Mouse (Mus musculus): ENCODE results near the gene Cpn1. TPM values are rescaled to one million over a fixed set of nuclear protein-coding genes. Genes with fewer than 3 reads are reported as not detected.
A peak's percentile ranks its signal among the peaks of the same experiment; 100 is the strongest.

Cpn1 gene
- total RNA-seq, 4 experiments from 2014 or later: 0.16 to 0.31 (median 0.17) TPM; not detected in 1

DNA sequence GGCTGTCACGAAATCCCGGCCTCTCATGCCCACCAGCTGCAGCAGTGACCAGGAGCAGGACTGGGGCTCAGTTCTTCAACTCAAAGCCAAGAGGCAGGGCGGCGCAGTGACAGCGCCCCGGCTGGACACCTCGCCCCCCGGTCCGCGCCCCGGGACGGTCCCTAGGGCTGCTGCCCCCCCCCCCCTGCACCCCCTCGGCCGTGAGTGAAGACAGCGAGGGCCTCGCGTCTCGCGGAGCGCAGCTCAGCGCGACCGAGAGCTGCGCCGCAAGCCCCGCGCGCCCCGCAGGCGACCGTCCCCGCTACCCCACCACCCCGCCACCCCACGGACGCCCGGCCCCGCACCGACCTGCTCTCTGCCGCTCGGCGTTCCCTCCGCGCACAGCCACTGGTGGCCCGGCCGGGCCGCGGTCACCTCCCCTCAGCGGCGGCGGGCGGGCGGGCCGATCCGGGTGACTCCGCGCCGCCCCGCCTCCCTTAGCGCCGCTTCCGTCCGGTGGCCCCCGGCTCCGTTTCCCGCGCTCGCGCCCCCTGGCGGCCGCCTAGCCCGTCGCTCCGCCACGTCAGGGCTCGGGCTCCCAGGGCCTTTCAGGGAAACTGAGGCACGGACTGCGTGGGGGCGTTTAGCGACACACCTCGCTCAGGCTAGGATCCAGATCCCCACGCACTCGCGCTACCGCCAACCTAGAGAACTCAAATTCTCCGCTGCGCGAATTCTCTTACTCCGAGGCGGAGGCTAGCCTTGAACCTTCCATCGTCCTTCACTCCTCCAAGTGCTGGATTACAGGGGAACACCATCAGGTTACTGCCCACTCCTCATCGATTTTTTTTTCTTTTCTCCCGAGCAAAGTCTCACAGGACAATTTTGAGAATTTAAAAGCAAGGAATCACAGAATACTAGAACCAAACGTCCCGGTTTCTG lies 46.3 kb downstream of the Cpn1 start, which contains the start of gene Dnmbp:
Dnmbp (minus strand) TSS at position 423 of the 921 bp plus-strand sequence.
- peak; percentile 59 to 64 for DNase-seq (ENCODE audit: low spot score in 2 of 2)

DNA sequence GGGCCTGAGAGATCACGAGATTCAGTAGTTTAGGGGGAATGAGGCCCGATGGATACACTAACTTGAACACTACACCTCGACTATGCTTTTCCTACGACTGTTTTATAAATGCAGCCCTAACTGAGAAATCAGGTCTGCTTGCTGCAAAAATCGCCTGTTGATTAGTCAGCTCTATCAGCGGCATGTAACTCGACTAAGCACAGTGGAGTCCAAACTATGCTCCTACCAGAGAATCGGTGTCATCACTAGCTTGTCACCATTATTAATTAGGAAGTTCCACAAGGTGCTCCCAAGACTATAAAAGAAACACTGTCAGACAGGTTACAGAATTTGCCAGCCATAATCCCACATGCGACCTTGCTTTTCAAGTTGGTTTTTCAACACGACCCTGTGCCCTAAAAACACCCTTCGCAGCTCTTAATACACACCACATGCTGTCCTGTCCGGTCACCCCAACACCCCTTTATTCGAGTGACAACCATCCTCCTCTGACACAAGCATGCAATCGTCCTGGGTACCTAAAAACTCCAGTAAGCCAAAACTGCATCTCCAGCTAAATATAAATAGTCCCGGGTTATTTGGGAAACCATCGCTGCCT lies 47.1 kb downstream of the Cpn1 start:
- no peak for DNase-seq (ENCODE audit: low spot score in 2 of 2)

DNA sequence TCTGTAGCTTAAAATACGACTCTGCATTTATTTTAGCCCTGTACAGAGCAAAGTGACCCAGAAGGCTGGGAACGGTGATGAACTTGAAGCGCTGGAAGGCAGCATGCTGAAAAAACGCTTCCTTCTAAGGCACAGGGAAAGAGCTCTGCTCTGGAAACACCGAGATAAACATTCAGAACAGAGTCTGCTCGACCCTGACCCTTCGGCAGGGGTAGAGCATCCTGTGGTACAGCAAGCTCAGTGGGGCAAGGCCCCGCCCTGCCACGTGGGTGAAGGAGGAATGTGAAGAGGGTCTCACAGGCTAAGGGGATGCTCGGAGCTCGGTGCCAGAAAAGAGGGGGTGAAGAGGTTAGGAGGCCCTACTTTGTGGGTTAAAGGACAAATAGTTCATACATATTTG lies 48.0 kb downstream of the Cpn1 start:
- no peak for DNase-seq (ENCODE audit: low spot score in 2 of 2)

- no peak for DNase-seq (ENCODE audit: low spot score in 2 of 2)
These were observed 55.4 kb downstream of the Cpn1 start for GRCm38 (mm10) chr19:43930926-43931325.

GRCm38 (mm10) chr19:43930366-43930765 lies 56.0 kb downstream of the Cpn1 start:
- DNase-seq (ENCODE audit: low spot score in 2 of 2): no peak

- no peak for DNase-seq (ENCODE audit: low spot score in 2 of 2)
These were observed 56.5 kb downstream of the Cpn1 start for GRCm38 (mm10) chr19:43929869-43930268.

DNA sequence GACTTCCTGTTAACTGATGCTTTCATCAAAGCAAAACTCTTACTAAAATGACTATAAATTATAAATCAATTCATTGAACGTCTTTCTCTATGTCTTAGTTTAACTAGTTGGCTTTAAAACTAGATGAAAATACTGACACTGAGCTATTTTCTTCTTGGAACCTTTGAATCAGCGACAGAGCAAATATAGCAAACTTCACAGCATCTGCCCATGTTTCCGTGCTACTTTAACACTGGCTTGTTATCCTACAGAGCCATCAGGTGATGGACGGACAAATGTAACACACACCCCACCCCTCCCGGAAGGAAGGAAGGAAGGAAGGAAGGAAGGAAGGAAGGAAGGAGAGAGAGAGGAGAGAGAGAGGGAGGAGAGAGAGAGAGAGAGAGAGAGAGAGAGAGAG lies 58.4 kb downstream of the Cpn1 start:
- DNase-seq (ENCODE audit: low spot score in 2 of 2): no peak

- no peak for DNase-seq (ENCODE audit: low spot score in 2 of 2)
These were observed 59.3 kb downstream of the Cpn1 start for GRCm38 (mm10) chr19:43927057-43927456.

DNA sequence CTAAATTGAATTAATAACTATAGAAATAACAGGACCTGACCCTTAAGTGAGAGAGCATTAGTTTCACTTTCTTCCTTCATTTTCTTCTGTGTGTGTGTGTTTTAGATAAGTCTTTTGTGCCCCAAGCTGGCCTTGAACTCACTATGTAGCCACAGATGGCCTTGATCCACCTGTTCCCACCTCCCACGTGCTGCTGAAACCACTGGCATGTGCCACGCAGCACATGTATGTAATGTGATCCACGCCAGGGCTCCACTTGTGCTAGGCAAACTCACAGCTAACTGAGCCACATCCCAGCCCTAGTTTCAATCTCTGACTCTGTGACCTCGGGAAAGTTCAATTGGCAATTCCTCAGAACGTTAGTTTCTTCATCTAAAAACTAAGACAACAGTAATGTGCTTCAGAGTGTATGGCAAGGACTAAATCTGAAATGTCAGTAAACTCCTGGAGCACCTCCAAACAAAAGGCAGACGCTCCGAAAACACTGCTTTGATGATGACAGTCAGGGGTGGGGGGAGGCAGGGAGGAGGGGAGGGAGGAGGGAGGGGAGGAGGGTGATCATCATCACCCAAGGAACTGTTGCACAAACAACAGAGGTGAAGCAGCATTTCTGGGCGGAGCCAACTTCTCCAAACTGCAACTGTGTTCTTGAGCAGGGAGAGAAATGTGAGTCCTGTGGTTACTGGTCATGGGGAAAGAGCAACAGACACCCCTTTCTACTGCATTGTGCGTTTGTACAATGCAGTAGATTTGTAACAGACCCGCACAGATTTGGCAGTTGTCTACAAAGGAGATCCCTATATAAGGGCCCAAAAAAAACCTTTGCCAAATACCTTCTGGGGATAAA lies 60.0 kb downstream of the Cpn1 start:
- DNase-seq (ENCODE audit: low spot score in 2 of 2): no peak

DNA sequence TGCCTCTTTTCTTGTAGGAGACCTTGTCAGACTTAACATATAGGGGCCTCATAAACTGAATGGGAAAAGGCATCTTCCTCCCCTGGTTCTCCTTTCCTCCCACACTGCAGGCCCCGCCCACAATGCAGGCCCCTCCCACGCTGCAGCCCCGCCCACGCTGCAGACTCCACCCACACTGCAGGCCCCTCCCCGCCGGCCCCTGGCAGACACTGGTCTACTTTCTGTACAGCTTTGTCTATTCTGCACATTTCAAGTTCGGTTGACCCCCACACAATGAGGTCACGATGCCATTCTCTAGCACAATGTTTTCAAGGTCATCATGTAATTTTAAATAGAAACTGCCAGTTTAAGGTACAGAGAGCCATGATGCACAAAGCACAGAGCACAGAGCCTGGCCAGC lies 62.0 kb downstream of the Cpn1 start:
- DNase-seq (ENCODE audit: low spot score in 2 of 2): no peak

GRCm38 (mm10) chr19:43922963-43923362 lies 63.4 kb downstream of the Cpn1 start:
- DNase-seq (ENCODE audit: low spot score in 2 of 2): no peak

- DNase-seq (ENCODE audit: low spot score in 2 of 2): no peak
These were observed 64.9 kb downstream of the Cpn1 start for GRCm38 (mm10) chr19:43921410-43921809.

- no peak for DNase-seq (ENCODE audit: low spot score in 2 of 2)
These were observed 65.7 kb downstream of the Cpn1 start for GRCm38 (mm10) chr19:43920453-43921300.

- no peak for DNase-seq (ENCODE audit: low spot score in 2 of 2)
These were observed 66.5 kb downstream of the Cpn1 start for GRCm38 (mm10) chr19:43919841-43920240.

DNA sequence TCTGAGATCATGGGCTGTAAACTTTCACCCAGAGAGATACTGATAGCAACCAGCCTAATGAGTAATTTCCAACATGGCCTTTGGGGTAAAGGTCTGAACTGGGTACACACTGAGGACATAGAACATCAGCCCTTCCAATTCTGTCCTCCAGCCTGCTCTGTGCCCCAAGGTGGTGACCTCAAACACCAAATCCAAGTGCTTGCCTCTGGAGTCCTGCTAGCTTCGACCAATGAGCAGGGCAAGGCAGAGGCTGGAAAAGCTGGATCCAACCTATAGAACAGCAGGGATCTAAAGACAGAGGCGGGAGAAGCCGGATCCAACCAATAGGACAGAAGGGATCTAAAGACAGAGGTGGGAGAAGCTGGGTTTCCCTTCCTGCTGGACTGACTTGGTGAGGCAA lies 67.5 kb downstream of the Cpn1 start:
- DNase-seq (ENCODE audit: low spot score in 2 of 2): no peak

GRCm38 (mm10) chr19:43917763-43918162 lies 68.6 kb downstream of the Cpn1 start:
- DNase-seq (ENCODE audit: low spot score in 2 of 2): no peak

DNA sequence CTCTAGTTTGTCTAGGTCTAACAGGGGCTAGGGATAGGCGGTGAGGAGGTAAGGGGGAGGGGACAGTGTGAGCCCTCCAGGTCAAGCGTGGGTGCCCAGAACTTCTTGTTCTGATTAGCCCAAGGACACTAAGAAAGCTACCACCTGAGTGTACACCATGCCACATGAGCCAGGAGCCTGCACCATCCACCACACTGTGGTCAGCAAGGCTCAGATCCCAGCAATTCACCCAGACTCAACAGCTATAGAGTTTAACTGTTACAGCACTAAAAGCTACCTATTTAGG lies 69.0 kb downstream of the Cpn1 start:
- no peak for DNase-seq (ENCODE audit: low spot score in 2 of 2)

- peak in 1 of 2 experiments; percentile 18 for DNase-seq (ENCODE audit: low spot score in 2 of 2)
These were observed 69.6 kb downstream of the Cpn1 start for GRCm38 (mm10) chr19:43916586-43917405.

DNA sequence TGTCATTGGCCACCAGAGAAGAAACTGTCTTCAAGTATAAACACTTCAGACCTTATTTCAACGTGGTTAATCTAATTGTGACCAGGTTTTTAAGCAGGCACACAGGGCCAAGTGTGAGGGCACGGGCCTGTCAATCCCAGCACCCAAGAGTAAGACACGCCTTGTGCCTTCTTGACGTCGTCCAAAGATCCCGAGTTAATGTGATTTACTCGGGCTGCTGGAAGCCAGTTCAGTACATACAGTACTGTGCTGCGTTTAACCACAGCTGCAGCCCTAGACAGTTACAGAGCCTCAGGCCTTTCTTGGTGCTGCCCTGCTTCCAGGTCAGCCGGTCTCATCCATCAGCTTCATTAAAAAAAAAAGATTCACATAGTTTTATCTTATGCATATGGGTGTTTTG lies 70.9 kb downstream of the Cpn1 start:
- DNase-seq (ENCODE audit: low spot score in 2 of 2): no peak

- no peak for DNase-seq (ENCODE audit: low spot score in 2 of 2)
These were observed 71.4 kb downstream of the Cpn1 start for GRCm38 (mm10) chr19:43914986-43915385.
